Mouse (Mus musculus): ENCODE results near the gene Zfand6. TPM values are rescaled to one million over a fixed set of nuclear protein-coding genes. Genes with fewer than 3 reads are reported as not detected.

Gene Zfand6
- polyA plus RNA-seq, 1 experiment from 2014 or later: 149 TPM

DNA sequence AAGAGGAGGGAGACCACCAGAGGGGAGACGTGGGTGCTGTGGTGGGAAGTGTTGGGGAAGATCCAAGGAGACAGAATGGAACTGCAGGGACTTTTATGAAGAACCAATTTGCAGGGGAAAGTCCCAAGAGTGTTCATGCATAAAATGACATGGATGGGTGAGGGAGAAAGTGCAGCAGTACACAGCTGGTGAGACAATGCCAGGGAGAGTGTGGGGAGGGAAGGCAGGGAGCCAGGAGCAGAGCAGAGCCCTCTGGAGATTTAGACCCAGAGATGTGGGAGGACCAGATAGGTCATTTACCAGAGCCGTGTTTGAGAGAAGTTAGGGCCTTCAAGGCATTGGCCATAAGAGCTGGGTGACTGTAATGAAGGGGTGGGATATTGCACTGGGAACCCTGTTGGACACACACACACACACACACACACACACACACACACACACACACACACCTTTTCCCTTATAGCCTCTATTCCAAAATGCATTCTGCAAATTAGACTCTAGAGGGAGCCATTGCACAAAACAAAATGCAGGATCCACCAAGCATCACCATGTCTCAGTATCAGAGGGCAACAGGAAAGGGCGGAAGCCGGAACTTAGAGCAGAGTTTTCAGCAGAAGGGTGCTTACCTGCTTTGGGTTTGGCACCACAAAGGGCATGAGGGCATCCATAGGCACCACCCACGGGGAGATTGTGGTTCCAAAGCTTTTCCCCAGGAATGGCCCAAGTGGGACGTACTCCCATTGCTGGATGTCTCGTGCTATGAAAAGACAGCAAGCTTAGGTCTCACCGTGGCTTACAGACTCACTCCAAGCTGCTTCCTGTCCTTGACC lies 95.5 kb downstream of the Zfand6 start:
- no peak overlapping the region for H3K27ac ChIP-seq (replicated peaks; ENCODE audit: low read depth, low read length)
- no peak overlapping the region for H3K9ac ChIP-seq (ENCODE audit: low read depth, low read length)
- 46% methylated on average over 8 of the region's 8 CpGs for WGBS
- H3K36me3 ChIP-seq (ENCODE audit: control insufficient read depth, insufficient read depth, low read length): no peaks in the 10 kb centered on the region
- no peaks in the 10 kb centered on the region for H3K9me3 ChIP-seq (ENCODE audit: control insufficient read depth, low read length)
- H3K4me1 ChIP-seq (ENCODE audit: control insufficient read depth, insufficient read depth, low read length): no peaks in the 10 kb centered on the region
- no peak overlapping the region for H3K4me3 ChIP-seq (ENCODE audit: low read depth, low read length)
- H3K4me2 ChIP-seq (ENCODE audit: low read depth, low read length): peak overlapping the region; percentile 30
- peak; percentile 67 for DNase-seq (ENCODE audit: low spot score)
- ATAC-seq (ENCODE audit: low read depth): peak; percentile 72
- no peaks in the 10 kb centered on the region for H3K27me3 ChIP-seq (replicated peaks; ENCODE audit: control insufficient read depth, insufficient read depth, low read length)

DNA sequence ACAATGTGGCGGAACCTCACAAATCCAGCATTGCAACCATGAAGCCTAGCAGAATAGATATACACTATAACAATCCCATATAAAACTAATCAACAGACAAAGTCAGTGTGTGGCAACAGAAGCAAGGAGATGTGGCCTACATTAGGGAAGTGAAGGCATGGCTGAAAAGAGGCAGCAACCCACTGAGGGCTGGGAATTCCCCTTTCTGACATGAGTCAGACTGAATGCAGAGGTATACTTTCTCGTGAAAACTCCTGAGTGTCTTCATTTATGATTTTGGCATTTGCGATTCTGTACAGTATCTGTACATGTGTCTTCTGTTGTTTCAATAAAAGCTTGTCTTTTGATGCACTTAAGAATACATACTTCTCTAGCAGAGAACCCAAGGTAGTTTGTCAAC lies 98.4 kb downstream of the Zfand6 start:
- 76% methylated on average over 3 of the region's 3 CpGs for WGBS
- Histone ChIP-seq H3K9me3 (ENCODE audit: control insufficient read depth, low read length) (no peaks in the 10 kb centered on the region), H3K4me3 (ENCODE audit: low read depth, low read length) (no peak overlapping the region), H3K27me3 (replicated peaks; ENCODE audit: control insufficient read depth, insufficient read depth, low read length) (no peaks in the 10 kb centered on the region), H3K4me1 (ENCODE audit: control insufficient read depth, insufficient read depth, low read length) (no peaks in the 10 kb centered on the region), H3K27ac (replicated peaks; ENCODE audit: low read depth, low read length) (no peak overlapping the region), H3K9ac (ENCODE audit: low read depth, low read length) (no peak overlapping the region), H3K36me3 (ENCODE audit: control insufficient read depth, insufficient read depth, low read length) (no peaks in the 10 kb centered on the region), H3K4me2 (ENCODE audit: low read depth, low read length) (no peak overlapping the region)
- ATAC-seq (ENCODE audit: low read depth) (no peak), DNase-seq (ENCODE audit: low spot score) (no peak)

DNA sequence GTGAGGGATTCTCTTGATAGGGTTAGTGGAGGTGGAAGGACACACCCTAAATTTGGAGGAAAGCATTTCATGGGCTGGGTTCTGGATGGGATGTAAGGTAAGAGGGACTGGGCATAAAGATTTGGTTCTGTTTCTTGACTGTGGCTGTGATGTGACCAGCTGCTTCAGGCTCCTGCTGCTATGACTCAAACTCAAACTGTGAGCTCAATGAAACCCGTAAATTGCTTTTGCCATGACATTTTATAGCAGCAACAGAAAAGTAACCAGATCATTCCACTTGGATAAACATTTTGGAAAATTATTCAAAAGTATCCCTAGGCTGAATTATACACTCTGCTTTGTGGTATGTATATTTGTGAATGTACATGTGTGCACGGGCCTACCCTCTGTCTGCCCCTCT lies 99.1 kb downstream of the Zfand6 start:
- Histone ChIP-seq H3K36me3 (ENCODE audit: control insufficient read depth, insufficient read depth, low read length) (no peaks in the 10 kb centered on the region), H3K27me3 (replicated peaks; ENCODE audit: control insufficient read depth, insufficient read depth, low read length) (no peaks in the 10 kb centered on the region), H3K4me3 (ENCODE audit: low read depth, low read length) (no peak overlapping the region), H3K4me2 (ENCODE audit: low read depth, low read length) (no peak overlapping the region), H3K27ac (replicated peaks; ENCODE audit: low read depth, low read length) (no peak overlapping the region), H3K4me1 (ENCODE audit: control insufficient read depth, insufficient read depth, low read length) (no peaks in the 10 kb centered on the region), H3K9me3 (ENCODE audit: control insufficient read depth, low read length) (no peaks in the 10 kb centered on the region), H3K9ac (ENCODE audit: low read depth, low read length) (no peak overlapping the region)
- WGBS: 76% methylated on average over 2 of the region's 2 CpGs
- no peak for ATAC-seq (ENCODE audit: low read depth)
- no peak for DNase-seq (ENCODE audit: low spot score)

DNA sequence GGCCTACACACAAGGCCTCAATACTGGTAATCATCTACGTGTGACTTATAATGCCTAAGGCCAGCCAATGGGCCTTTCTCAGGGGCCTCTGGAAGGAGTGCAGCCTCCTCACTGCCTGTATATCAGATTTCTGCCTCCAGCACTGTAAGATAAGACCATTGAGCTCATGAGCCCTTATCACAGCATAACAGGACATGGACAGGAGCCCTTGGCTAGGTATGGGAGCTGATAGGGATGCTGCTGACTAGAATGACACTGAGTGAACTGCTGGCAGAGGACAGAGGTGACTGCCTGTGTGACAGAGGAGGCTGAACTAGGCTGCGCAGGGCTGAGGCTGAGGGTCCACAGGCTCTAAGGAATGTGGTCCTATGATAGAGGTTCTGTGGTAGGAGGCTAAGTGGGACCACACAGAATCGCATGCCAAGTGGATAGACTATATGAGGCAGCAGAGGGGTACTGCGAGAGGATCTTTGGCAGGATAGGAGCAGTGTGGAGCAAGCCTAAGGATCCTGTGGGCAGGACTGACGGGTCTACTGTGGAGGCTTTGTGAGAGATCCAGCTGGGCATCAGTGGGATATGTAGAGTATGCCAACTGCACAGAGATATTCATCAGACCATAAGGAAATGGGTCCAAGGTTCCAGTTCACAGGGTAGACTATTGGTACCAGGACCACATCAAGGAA lies 102.5 kb downstream of the Zfand6 start:
- Histone ChIP-seq H3K27me3 (replicated peaks; ENCODE audit: control insufficient read depth, insufficient read depth, low read length) (no peaks in the 10 kb centered on the region), H3K4me1 (ENCODE audit: control insufficient read depth, insufficient read depth, low read length) (no peaks in the 10 kb centered on the region), H3K9me3 (ENCODE audit: control insufficient read depth, low read length) (no peaks in the 10 kb centered on the region), H3K4me3 (ENCODE audit: low read depth, low read length) (no peak overlapping the region), H3K27ac (replicated peaks; ENCODE audit: low read depth, low read length) (no peak overlapping the region), H3K9ac (ENCODE audit: low read depth, low read length) (no peak overlapping the region), H3K36me3 (ENCODE audit: control insufficient read depth, insufficient read depth, low read length) (no peaks in the 10 kb centered on the region), H3K4me2 (ENCODE audit: low read depth, low read length) (no peak overlapping the region)
- 90% methylated on average over 5 of the region's 5 CpGs for WGBS
- DNase-seq (ENCODE audit: low spot score) (no peak), ATAC-seq (ENCODE audit: low read depth) (no peak)

DNA sequence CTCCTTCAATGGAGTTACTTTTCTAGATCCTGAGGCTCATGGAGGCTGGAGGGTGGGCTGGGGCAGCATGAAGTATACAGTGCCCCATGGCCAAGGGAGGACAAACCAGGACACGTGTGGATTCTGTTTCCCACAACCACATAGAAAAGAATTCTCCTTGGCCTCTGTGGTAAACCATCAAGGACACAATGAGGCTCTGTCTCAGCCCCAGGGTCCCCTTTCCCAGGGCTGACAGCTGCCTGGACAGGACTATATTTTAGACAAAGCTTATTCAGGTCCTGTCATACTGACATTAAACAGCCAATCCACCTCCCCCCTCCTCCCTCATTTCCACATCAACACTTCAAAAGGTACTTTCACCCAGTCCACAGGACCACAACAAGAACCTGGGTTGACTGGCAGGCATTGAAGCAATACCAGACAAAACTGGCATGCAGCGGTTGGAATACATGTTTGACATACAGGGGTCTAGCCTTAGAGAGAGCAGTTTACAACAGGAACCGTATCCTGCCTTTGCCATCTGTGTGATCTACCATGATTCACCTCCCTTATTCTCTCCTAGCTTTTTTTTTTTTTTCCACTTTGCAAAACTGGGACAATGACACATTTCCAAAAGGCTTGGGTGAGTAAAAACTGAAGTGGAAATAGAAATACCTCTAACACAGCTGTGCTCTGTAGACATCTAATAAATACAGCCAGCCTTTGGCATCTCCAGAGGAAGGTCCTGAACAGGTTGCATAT lies 103.2 kb downstream of the Zfand6 start:
- 64% methylated on average over 3 of the region's 3 CpGs for WGBS
- Histone ChIP-seq H3K4me1 (ENCODE audit: control insufficient read depth, insufficient read depth, low read length) (no peaks in the 10 kb centered on the region), H3K27ac (replicated peaks; ENCODE audit: low read depth, low read length) (no peak overlapping the region), H3K4me3 (ENCODE audit: low read depth, low read length) (no peak overlapping the region), H3K4me2 (ENCODE audit: low read depth, low read length) (no peak overlapping the region), H3K9me3 (ENCODE audit: control insufficient read depth, low read length) (no peaks in the 10 kb centered on the region), H3K27me3 (replicated peaks; ENCODE audit: control insufficient read depth, insufficient read depth, low read length) (no peaks in the 10 kb centered on the region), H3K36me3 (ENCODE audit: control insufficient read depth, insufficient read depth, low read length) (no peaks in the 10 kb centered on the region), H3K9ac (ENCODE audit: low read depth, low read length) (no peak overlapping the region)
- DNase-seq (ENCODE audit: low spot score) (no peak), ATAC-seq (ENCODE audit: low read depth) (no peak)

DNA sequence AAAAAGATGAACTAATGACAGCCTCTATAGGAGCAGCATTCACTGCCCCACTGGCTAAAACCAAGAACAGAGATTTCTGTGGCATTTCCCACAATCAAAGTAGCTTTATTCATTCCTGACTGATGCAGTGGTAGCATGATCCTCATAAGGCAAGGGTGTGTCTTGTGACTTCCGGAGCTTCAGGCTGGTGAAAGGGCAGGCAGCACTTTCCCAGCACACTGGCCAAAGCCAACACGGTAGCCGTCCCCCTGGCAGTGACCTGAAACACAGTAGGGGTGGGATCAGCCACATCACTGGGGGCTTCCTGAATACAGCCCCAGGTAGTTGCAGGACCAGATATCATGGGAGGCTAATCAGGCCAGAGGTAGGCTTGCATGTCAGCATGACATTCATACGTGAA lies 104.7 kb downstream of the Zfand6 start:
- no peak for DNase-seq (ENCODE audit: low spot score)
- H3K27ac ChIP-seq (replicated peaks; ENCODE audit: low read depth, low read length): no peak overlapping the region
- no peaks in the 10 kb centered on the region for H3K36me3 ChIP-seq (ENCODE audit: control insufficient read depth, insufficient read depth, low read length)
- H3K4me1 ChIP-seq (ENCODE audit: control insufficient read depth, insufficient read depth, low read length): no peaks in the 10 kb centered on the region
- 88% methylated on average over 4 of the region's 4 CpGs for WGBS
- no peaks in the 10 kb centered on the region for H3K9me3 ChIP-seq (ENCODE audit: control insufficient read depth, low read length)
- H3K27me3 ChIP-seq (replicated peaks; ENCODE audit: control insufficient read depth, insufficient read depth, low read length): no peaks in the 10 kb centered on the region
- ATAC-seq (ENCODE audit: low read depth): no peak
- H3K4me2 ChIP-seq (ENCODE audit: low read depth, low read length): no peak overlapping the region
- H3K9ac ChIP-seq (ENCODE audit: low read depth, low read length): no peak overlapping the region
- no peak overlapping the region for H3K4me3 ChIP-seq (ENCODE audit: low read depth, low read length)

DNA sequence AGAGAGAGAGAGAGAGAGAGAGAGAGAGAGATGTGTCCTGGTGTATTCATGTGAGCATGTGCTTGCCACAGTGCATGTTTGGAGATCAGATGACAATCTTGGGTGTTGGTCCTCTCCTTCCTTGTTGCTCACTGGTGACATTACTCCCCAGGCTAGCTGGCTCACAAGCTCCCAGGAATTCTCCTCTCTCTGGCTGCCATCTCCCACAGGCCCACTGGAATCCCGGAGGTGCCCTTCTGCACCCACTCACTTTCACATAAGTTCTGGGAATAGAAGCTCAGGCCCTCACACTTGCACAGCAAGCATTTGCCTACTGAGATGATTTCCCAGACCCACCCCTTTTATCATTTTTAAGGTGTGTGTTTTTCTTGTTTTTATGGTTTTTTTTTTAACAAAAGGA lies 110.0 kb downstream of the Zfand6 start:
- no peak overlapping the region for H3K4me3 ChIP-seq (ENCODE audit: low read depth, low read length)
- no peaks in the 10 kb centered on the region for H3K27me3 ChIP-seq (replicated peaks; ENCODE audit: control insufficient read depth, insufficient read depth, low read length)
- no peaks in the 10 kb centered on the region for H3K36me3 ChIP-seq (ENCODE audit: control insufficient read depth, insufficient read depth, low read length)
- no peaks in the 10 kb centered on the region for H3K9me3 ChIP-seq (ENCODE audit: control insufficient read depth, low read length)
- DNase-seq (ENCODE audit: low spot score): no peak
- no peak overlapping the region for H3K9ac ChIP-seq (ENCODE audit: low read depth, low read length)
- no peak overlapping the region for H3K4me2 ChIP-seq (ENCODE audit: low read depth, low read length)
- no peak for ATAC-seq (ENCODE audit: low read depth)
- no peaks in the 10 kb centered on the region for H3K4me1 ChIP-seq (ENCODE audit: control insufficient read depth, insufficient read depth, low read length)
- no peak overlapping the region for H3K27ac ChIP-seq (replicated peaks; ENCODE audit: low read depth, low read length)
- 79% methylated on average over 1 of the region's 1 CpGs for WGBS

DNA sequence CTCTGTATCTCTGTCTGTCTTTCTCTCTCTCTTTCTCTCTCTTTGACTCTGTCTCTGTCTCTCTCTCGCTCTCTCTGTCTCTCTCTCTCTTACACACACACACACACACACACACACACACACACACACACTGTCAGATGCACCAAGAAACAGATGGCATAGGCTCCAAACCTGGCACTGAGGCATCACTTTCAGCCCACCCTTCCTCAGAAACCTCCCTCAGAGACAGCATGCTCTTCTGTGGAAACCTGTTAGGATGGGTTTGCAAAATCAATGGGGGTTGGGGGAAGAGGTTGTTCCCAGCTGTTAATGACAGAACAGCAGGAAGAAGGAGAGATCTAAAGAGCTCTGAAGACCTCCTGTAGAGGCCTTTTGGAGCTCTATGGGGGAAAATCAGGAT lies 110.9 kb downstream of the Zfand6 start:
- H3K4me3 ChIP-seq (ENCODE audit: low read depth, low read length): no peak overlapping the region
- H3K4me1 ChIP-seq (ENCODE audit: control insufficient read depth, insufficient read depth, low read length): no peaks in the 10 kb centered on the region
- no peaks in the 10 kb centered on the region for H3K9me3 ChIP-seq (ENCODE audit: control insufficient read depth, low read length)
- no peaks in the 10 kb centered on the region for H3K27me3 ChIP-seq (replicated peaks; ENCODE audit: control insufficient read depth, insufficient read depth, low read length)
- 83% methylated on average over 1 of the region's 1 CpGs for WGBS
- no peak overlapping the region for H3K27ac ChIP-seq (replicated peaks; ENCODE audit: low read depth, low read length)
- no peaks in the 10 kb centered on the region for H3K36me3 ChIP-seq (ENCODE audit: control insufficient read depth, insufficient read depth, low read length)
- no peak overlapping the region for H3K4me2 ChIP-seq (ENCODE audit: low read depth, low read length)
- DNase-seq (ENCODE audit: low spot score): no peak
- H3K9ac ChIP-seq (ENCODE audit: low read depth, low read length): no peak overlapping the region
- no peak for ATAC-seq (ENCODE audit: low read depth)
